Mouse (Mus musculus) bone marrow macrophage, adult 2 months (primary cell): Measurements from ENCODE around the gene Sfswap.

Experiments used
- CTCF ChIP-seq: IDR thresholded peaks from 2 replicates; pipeline ENCODE4 v1.5.1; 2012; ENCODE audit warnings: low read depth, mild to moderate bottlenecking, low read length, moderate library complexity
- POLR2A ChIP-seq: IDR thresholded peaks from 2 replicates; pipeline ENCODE4 v1.6.1; 2012; ENCODE audit warnings: mild to moderate bottlenecking, low read depth, low read length, borderline replicate concordance

- TF ChIP-seq POLR2A (no peak), CTCF (no peak)
These were observed 650 bp downstream of the Sfswap start for GRCm38 (mm10) chr5:129501671-129502070.
